Mouse (Mus musculus) CH12.LX (cell line): ENCODE measurements around the gene Gm27029. TPM values are rescaled to one million over a fixed set of nuclear protein-coding genes. Genes with fewer than 3 reads are reported as not detected.

Source experiments
- DNase-seq: peaks from one replicate; pipeline ENCODE4 v3.0.0-alpha.2; 2013; ENCODE audit errors: extremely low read depth
- H3K27ac ChIP-seq: 2 replicates; pipeline ENCODE4 v1.5.1; 2012; ENCODE audit warnings: low read depth, mild to moderate bottlenecking, control low read depth, moderate library complexity; ENCODE audit not compliant: insufficient read depth
- H3K27me3 ChIP-seq: replicated peaks from 2 replicates; pipeline ENCODE3; 2012; ENCODE audit warnings: inconsistent platforms
- H3K36me3 ChIP-seq, 2 experiments: replicated peaks in 1 of 2; 2 replicates each; pipeline versions ENCODE3 to v1.6.1; 2012; ENCODE audit warnings: inconsistent platforms in 1 of 2, low read length in 1 of 2, mild to moderate bottlenecking in 1 of 2, mixed read lengths in 1 of 2, moderate library complexity in 1 of 2; ENCODE audit not compliant: control insufficient read depth in 1 of 2, insufficient read depth in 1 of 2
- H3K4me1 ChIP-seq, 2 experiments: 2 replicates each; pipeline ENCODE4 v1.6.1; 2012; ENCODE audit warnings: inconsistent platforms in 1 of 2, moderate library complexity in 1 of 2; ENCODE audit not compliant: insufficient read depth in 2 of 2, control insufficient read depth in 1 of 2
- H3K4me2 ChIP-seq: 2 replicates; pipeline ENCODE4 v1.6.1; 2012; ENCODE audit warnings: low read depth, mild to moderate bottlenecking, control low read depth; ENCODE audit not compliant: poor library complexity, insufficient read depth, severe bottlenecking
- H3K4me3 ChIP-seq, 3 experiments: fragments of 150-350 bp in 1 of 3; sonication (generic) in 1 of 3; replicated peaks in 1 of 3; 2 replicates each; pipeline versions ENCODE3 to v1.5.1; 2011 to 2012; ENCODE audit warnings: low read depth in 2 of 3, low read length in 2 of 3, mild to moderate bottlenecking in 2 of 3, moderate library complexity in 2 of 3, control low read depth in 1 of 3, improper control_type of control experiment in 1 of 3, inconsistent platforms in 1 of 3, mixed read lengths in 1 of 3; ENCODE audit not compliant: poor library complexity in 1 of 3
- H3K79me2 ChIP-seq: replicated peaks from 2 replicates; pipeline ENCODE4 v1.6.1; 2012; ENCODE audit warnings: mild to moderate bottlenecking, moderate library complexity; ENCODE audit not compliant: control insufficient read depth, poor library complexity, insufficient read depth, severe bottlenecking; ENCODE audit errors: extremely low read depth
- H3K9ac ChIP-seq: 2 replicates; pipeline ENCODE4 v1.6.1; 2012; ENCODE audit warnings: low read depth, mild to moderate bottlenecking, control low read depth, moderate library complexity; ENCODE audit not compliant: insufficient read depth
- H3K9me3 ChIP-seq: replicated peaks from 2 replicates; pipeline ENCODE3; 2012; ENCODE audit warnings: low read length, inconsistent platforms, mixed read lengths
- BHLHE40 ChIP-seq: IDR thresholded peaks from 2 replicates; pipeline ENCODE4 v1.6.1; 2011; ENCODE audit warnings: mild to moderate bottlenecking, low read depth, low read length, improper control_type of control experiment
- CHD1 ChIP-seq: IDR thresholded peaks from 2 replicates; pipeline ENCODE4 v1.6.1; 2012; ENCODE audit warnings: low read depth, low read length, improper control_type of control experiment, inconsistent platforms
- CHD2 ChIP-seq: IDR thresholded peaks from 2 replicates; pipeline ENCODE4 v1.6.1; 2011; ENCODE audit warnings: low read length, improper control_type of control experiment
- CTCF ChIP-seq, 2 experiments: IDR thresholded peaks in 1 of 2; conservative IDR thresholded peaks in 1 of 2; 2 replicates each; pipeline ENCODE4 v1.5.1; 2011 to 2012; ENCODE audit warnings: low read depth in 2 of 2, low read length in 2 of 2, improper control_type of control experiment in 1 of 2, inconsistent platforms in 1 of 2, mild to moderate bottlenecking in 1 of 2, moderate library complexity in 1 of 2
- E2F4 ChIP-seq: IDR thresholded peaks from 2 replicates; pipeline ENCODE4 v1.6.1; 2011; ENCODE audit warnings: low read depth, low read length, improper control_type of control experiment; ENCODE audit not compliant: insufficient replicate concordance
- EP300 ChIP-seq: IDR thresholded peaks from 2 replicates; pipeline ENCODE4 v1.6.1; 2011; ENCODE audit warnings: low read length, improper control_type of control experiment
- ETS1 ChIP-seq: conservative IDR thresholded peaks from 2 replicates; pipeline ENCODE4 v1.6.1; 2012; ENCODE audit warnings: low read depth, mild to moderate bottlenecking, inconsistent platforms, low read length, improper control_type of control experiment, moderate library complexity
- GABPA ChIP-seq: IDR thresholded peaks from 2 replicates; pipeline ENCODE4 v1.6.1; 2012; ENCODE audit warnings: low read depth, low read length, improper control_type of control experiment, inconsistent platforms; ENCODE audit not compliant: insufficient replicate concordance
- HCFC1 ChIP-seq: IDR thresholded peaks from 2 replicates; pipeline ENCODE4 v1.6.1; 2012; ENCODE audit warnings: low read depth, mild to moderate bottlenecking, inconsistent platforms, low read length, improper control_type of control experiment
- IRF4 ChIP-seq: IDR thresholded peaks from 2 replicates; pipeline ENCODE4 v1.6.1; 2014; ENCODE audit warnings: low read depth, mild to moderate bottlenecking, inconsistent platforms, low read length, improper control_type of control experiment
- JUN ChIP-seq: IDR thresholded peaks from 2 replicates; pipeline ENCODE4 v1.6.1; 2011; ENCODE audit warnings: low read depth, mild to moderate bottlenecking, low read length, improper control_type of control experiment, moderate library complexity; ENCODE audit not compliant: insufficient read depth
- JUND ChIP-seq: conservative IDR thresholded peaks from 2 replicates; pipeline ENCODE4 v1.6.1; 2011; ENCODE audit warnings: low read depth, low read length, improper control_type of control experiment
- KAT2A ChIP-seq: IDR thresholded peaks from 2 replicates; pipeline ENCODE4 v1.6.1; 2012; ENCODE audit warnings: low read length, improper control_type of control experiment, inconsistent platforms; ENCODE audit not compliant: insufficient replicate concordance
- MAFK ChIP-seq: IDR thresholded peaks from 2 replicates; pipeline ENCODE4 v1.6.1; 2011; ENCODE audit warnings: low read length, improper control_type of control experiment; ENCODE audit not compliant: insufficient replicate concordance
- MAX ChIP-seq: IDR thresholded peaks from 2 replicates; pipeline ENCODE4 v1.6.1; 2011; ENCODE audit warnings: low read length, improper control_type of control experiment
- MAZ ChIP-seq: IDR thresholded peaks from 2 replicates; pipeline ENCODE4 v1.6.1; 2012; ENCODE audit warnings: low read depth, mild to moderate bottlenecking, inconsistent platforms, low read length, improper control_type of control experiment, moderate library complexity
- MEF2A ChIP-seq: IDR thresholded peaks from 2 replicates; pipeline ENCODE4 v1.6.1; 2014; ENCODE audit warnings: low read depth, mild to moderate bottlenecking, inconsistent platforms, low read length, improper control_type of control experiment, borderline replicate concordance
- MXI1 ChIP-seq: IDR thresholded peaks from 2 replicates; pipeline ENCODE4 v1.6.1; 2011; ENCODE audit warnings: mild to moderate bottlenecking, low read depth, low read length, improper control_type of control experiment
- MYC ChIP-seq: IDR thresholded peaks from 2 replicates; pipeline ENCODE4 v1.6.1; 2011; ENCODE audit warnings: low read depth, mild to moderate bottlenecking, improper control_type of control experiment, low read length
- NELFE ChIP-seq: IDR thresholded peaks from 2 replicates; pipeline ENCODE4 v1.6.1; 2011; ENCODE audit warnings: low read depth, low read length, improper control_type of control experiment
- NRF1 ChIP-seq: IDR thresholded peaks from 2 replicates; pipeline ENCODE4 v1.6.1; 2014; ENCODE audit warnings: low read depth, mild to moderate bottlenecking, inconsistent platforms, low read length, improper control_type of control experiment, moderate library complexity
- PAX5 ChIP-seq: IDR thresholded peaks from 2 replicates; pipeline ENCODE4 v1.6.1; 2012; ENCODE audit warnings: low read length, inconsistent platforms, mixed read lengths
- POLR2A ChIP-seq: IDR thresholded peaks from 2 replicates; pipeline ENCODE4 v1.6.1; 2011; ENCODE audit warnings: low read depth, mild to moderate bottlenecking, improper control_type of control experiment, low read length
- POLR2AphosphoS2 ChIP-seq: IDR thresholded peaks from 2 replicates; pipeline ENCODE4 v1.6.1; 2011; ENCODE audit warnings: low read depth, low read length, improper control_type of control experiment
- RAD21 ChIP-seq: IDR thresholded peaks from 2 replicates; pipeline ENCODE4 v1.6.1; 2011; ENCODE audit warnings: low read depth, mild to moderate bottlenecking, low read length, improper control_type of control experiment, moderate library complexity
- RCOR1 ChIP-seq: conservative IDR thresholded peaks from 2 replicates; pipeline ENCODE4 v1.6.1; 2012; ENCODE audit warnings: low read depth, mild to moderate bottlenecking, inconsistent platforms, low read length, improper control_type of control experiment
- SIN3A ChIP-seq: IDR thresholded peaks from 2 replicates; pipeline ENCODE4 v1.6.1; 2012; ENCODE audit warnings: low read length, improper control_type of control experiment, inconsistent platforms
- TCF12 ChIP-seq: IDR thresholded peaks from 2 replicates; pipeline ENCODE4 v1.6.1; 2014; ENCODE audit warnings: low read depth, mild to moderate bottlenecking, inconsistent platforms, low read length, improper control_type of control experiment
- UBTF ChIP-seq: IDR thresholded peaks from 2 replicates; pipeline ENCODE4 v1.6.1; 2012; ENCODE audit warnings: low read depth, mild to moderate bottlenecking, inconsistent platforms, low read length, improper control_type of control experiment, moderate library complexity
- USF1 ChIP-seq: IDR thresholded peaks from 2 replicates; pipeline ENCODE4 v1.6.1; 2014; ENCODE audit warnings: low read depth, mild to moderate bottlenecking, inconsistent platforms, low read length, improper control_type of control experiment
- USF2 ChIP-seq: conservative IDR thresholded peaks from 2 replicates; pipeline ENCODE4 v1.6.1; 2011; ENCODE audit warnings: low read depth, low read length, improper control_type of control experiment
- ZC3H11A ChIP-seq: IDR thresholded peaks from 2 replicates; pipeline ENCODE4 v1.6.1; 2012; ENCODE audit warnings: low read depth, mild to moderate bottlenecking, inconsistent platforms, low read length, improper control_type of control experiment
- ZKSCAN1 ChIP-seq: IDR thresholded peaks from 2 replicates; pipeline ENCODE4 v1.6.1; 2012; ENCODE audit warnings: low read depth, inconsistent platforms, low read length, improper control_type of control experiment, borderline replicate concordance
- ZNF384 ChIP-seq: IDR thresholded peaks from 2 replicates; pipeline ENCODE4 v1.6.1; 2012; ENCODE audit warnings: low read depth, low read length, improper control_type of control experiment, inconsistent platforms
- dilution Hi-C: fragments of 300-500 bp; cut with MboI; formaldehyde crosslinking; loops from 2 replicates; pipeline ENCODE4 v1.14.3; 2020; ENCODE audit warnings: low sequenced_read_pairs; ENCODE audit not compliant: extremely low pct_unique_long_range_greater_than_20kb, extremely low pct_ligation_motif_present
- in situ Hi-C: fragments of 300-500 bp; cut with MboI; formaldehyde crosslinking; loops from 3 replicates; pipeline ENCODE4 v1.14.3; 2019; ENCODE audit warnings: low sequenced_read_pairs, low pct_ligation_motif_present, low pct_unique_long_range_greater_than_20kb, mixed read lengths
- polyA plus RNA-seq: library from polyadenylated mRNA; unstranded; fragments of >175 nt; gene quantifications from 2 replicates; pipeline ENCODE4 v1.2.1, GENCODE M21; 2012; ENCODE audit warnings: low read depth; ENCODE audit not compliant: insufficient read length
- total RNA-seq, 2 experiments: library from RNA; depleted of rRNA; stranded (reverse); fragments of 300-350 nt in 1 of 2; fragments of >200 nt in 1 of 2; gene quantifications; 2 replicates each; pipeline ENCODE4 v1.2.3; 2012 to 2014

Gm27029 gene
- total and polyA plus RNA-seq, 3 experiments: 1.7 to 8.3 (median 6.2) TPM

GRCm38 (mm10) chr11:101417101-101417855 is 7.3 kb downstream of the Gm27029 start, which contains the start of gene Aarsd1 (continued):
- TF ChIP-seq E2F4: peak; percentile 88; the same call in 1 of the 2 replicates

- no peaks in the 10 kb centered on the region for H3K9me3 ChIP-seq
- H3K36me3 ChIP-seq: peaks cover 19 to 31% of the 10 kb centered on the region in 2 experiments
- dilution Hi-C loops: no loop called here
- H3K4me2 ChIP-seq: peak overlapping the region; percentile 90
- peak overlapping the region; percentile 65 for H3K9ac ChIP-seq
- H3K79me2 ChIP-seq: peaks cover 12% of the 10 kb centered on the region
- DNase-seq: peak; percentile 85
- no peaks in the 10 kb centered on the region for H3K27me3 ChIP-seq
- peak overlapping the region; percentile 44 for H3K27ac ChIP-seq
- H3K4me3 ChIP-seq: peak overlapping the region; percentile 76 to 94 (median 78)
- H3K4me1 ChIP-seq: peaks cover 0 to 23% of the 10 kb centered on the region in 2 experiments; a peak in 2 of 4 replicates
- in situ Hi-C loops: no loop called here
- TF ChIP-seq CHD2: no peak
- TF ChIP-seq USF1: no peak
- no peak for TF ChIP-seq PAX5
- 0 out of 2 replicates have a peak, but pooled peaks have one; percentile 11 for TF ChIP-seq IRF4
- TF ChIP-seq MXI1: no peak
- TF ChIP-seq BHLHE40: no peak
- TF ChIP-seq GABPA: no peak
- no peak for TF ChIP-seq E2F4
- 0 out of 2 replicates have a peak, but pooled peaks have one; percentile 23 for TF ChIP-seq MAZ
- peak; percentile 84 for TF ChIP-seq ZNF384
- 0 out of 2 replicates have a peak, but pooled peaks have one; percentile 16 for TF ChIP-seq CHD1
- no peak for TF ChIP-seq MAFK
- TF ChIP-seq UBTF: no peak
- peak; percentile 77; the same call in 1 of the 2 replicates for TF ChIP-seq MAX
- TF ChIP-seq KAT2A: 0 out of 2 replicates have a peak, but pooled peaks have one; percentile 40
- peak; percentile 39; the same call in 1 of the 2 replicates for TF ChIP-seq NRF1
- TF ChIP-seq RCOR1: 0 out of 2 replicates have a peak, but pooled peaks have one; percentile 22
- TF ChIP-seq SIN3A: peak; percentile 74
- TF ChIP-seq POLR2A: peak; percentile 30; the same call in 1 of the 2 replicates
- no peak for TF ChIP-seq EP300
- TF ChIP-seq MEF2A: no peak
- no peak for TF ChIP-seq JUN
- TF ChIP-seq MYC: 0 out of 2 replicates have a peak, but pooled peaks have one; percentile 62
- TF ChIP-seq CTCF (conservative IDR thresholded peaks at IDR 0.05 in 1 of 2, IDR thresholded peaks at IDR 0.05 in 1 of 2; ENCODE audit: low read depth in 2 of 2, low read length in 2 of 2): no peak
- peak; percentile 41 for TF ChIP-seq HCFC1
- TF ChIP-seq USF2: no peak
- no peak for TF ChIP-seq ETS1
- TF ChIP-seq RAD21: no peak
- TF ChIP-seq NELFE: peak; percentile 63
- no peak for TF ChIP-seq POLR2AphosphoS2
- no peak for TF ChIP-seq ZKSCAN1
- TF ChIP-seq TCF12: 0 out of 2 replicates have a peak, but pooled peaks have one; percentile 27
- TF ChIP-seq ZC3H11A: no peak
- TF ChIP-seq JUND: no peak
Observed at GRCm38 (mm10) chr11:101416433-101417100, 8.0 kb downstream of the Gm27029 start.
